Mouse (Mus musculus): ENCODE measurements around the gene Nfrkb. TPM values are rescaled to one million over a fixed set of nuclear protein-coding genes. Genes with fewer than 3 reads are reported as not detected.

Nfrkb gene
- polyA plus RNA-seq, 1 experiment, result 7.8 TPM

DNA sequence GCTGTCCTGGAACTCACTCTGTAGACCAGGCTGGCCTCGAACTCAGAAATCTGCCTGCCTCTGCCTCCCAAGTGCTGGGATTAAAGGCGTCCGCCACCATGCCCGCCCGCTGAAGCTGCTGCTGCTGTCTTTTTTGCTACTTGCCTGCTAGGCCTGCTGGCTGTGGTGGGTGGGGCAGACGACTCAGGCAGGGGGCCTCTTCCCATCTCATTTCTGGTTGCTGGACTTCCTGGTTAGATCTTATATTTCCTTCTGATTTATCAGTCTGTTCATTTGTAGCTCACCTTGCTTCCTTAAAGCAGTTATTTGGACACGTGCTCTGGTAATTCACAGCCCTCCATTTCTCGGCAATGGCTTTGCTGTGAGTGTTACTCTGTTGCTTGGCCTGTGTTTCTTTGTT, 49.4 kb downstream of the Nfrkb start:
- TF ChIP-seq USF1 (IDR thresholded peaks at IDR 0.05; ENCODE audit: low read depth) (no peak), CEBPB (IDR thresholded peaks at IDR 0.05; ENCODE audit: insufficient read depth, poor library complexity, severe bottlenecking) (no peak), POLR2AphosphoS2 (IDR thresholded peaks at IDR 0.05; ENCODE audit: insufficient read length, low read depth) (no peak), TCF3 (IDR thresholded peaks at IDR 0.05; ENCODE audit: insufficient read length, low read depth) (no peak), POLR2A (IDR thresholded peaks at IDR 0.05; ENCODE audit: insufficient read length, low read depth) (no peak), MAX (IDR thresholded peaks at IDR 0.05; ENCODE audit: low read depth) (no peak), TCF12 (IDR thresholded peaks at IDR 0.05; ENCODE audit: insufficient read depth, poor library complexity, severe bottlenecking) (no peak), MYOD1 (IDR thresholded peaks at IDR 0.05; ENCODE audit: control insufficient read depth in 1 of 3, insufficient read length in 2 of 3, low read depth in 2 of 3) (no peak), SRF (IDR thresholded peaks at IDR 0.05; ENCODE audit: control insufficient read depth, insufficient read length, low read depth) (no peak), E2F4 (IDR thresholded peaks at IDR 0.05; ENCODE audit: insufficient read depth) (no peak), REST (IDR thresholded peaks at IDR 0.05; ENCODE audit: insufficient read depth, insufficient read length) (no peak), MYOG (IDR thresholded peaks at IDR 0.05; ENCODE audit: control insufficient read depth in 1 of 3, insufficient read depth in 1 of 3, insufficient read length in 2 of 3, low read depth in 2 of 3) (no peak)
- H3ac ChIP-seq (ENCODE audit: control insufficient read depth, insufficient read length), result no peak overlapping the region
- no peak overlapping the region for H3K4me2 ChIP-seq (ENCODE audit: low read depth)
- H3K79me2 ChIP-seq (ENCODE audit: control insufficient read depth, insufficient read depth), result no peaks in the 10 kb centered on the region
- H3K36me3 ChIP-seq (ENCODE audit: control insufficient read depth, insufficient read depth), result no peaks in the 10 kb centered on the region
- H3K27me3 ChIP-seq (ENCODE audit: control insufficient read depth, insufficient read depth, insufficient read length), result no peaks in the 10 kb centered on the region
- H3K4me3 ChIP-seq, result no peak overlapping the region

DNA sequence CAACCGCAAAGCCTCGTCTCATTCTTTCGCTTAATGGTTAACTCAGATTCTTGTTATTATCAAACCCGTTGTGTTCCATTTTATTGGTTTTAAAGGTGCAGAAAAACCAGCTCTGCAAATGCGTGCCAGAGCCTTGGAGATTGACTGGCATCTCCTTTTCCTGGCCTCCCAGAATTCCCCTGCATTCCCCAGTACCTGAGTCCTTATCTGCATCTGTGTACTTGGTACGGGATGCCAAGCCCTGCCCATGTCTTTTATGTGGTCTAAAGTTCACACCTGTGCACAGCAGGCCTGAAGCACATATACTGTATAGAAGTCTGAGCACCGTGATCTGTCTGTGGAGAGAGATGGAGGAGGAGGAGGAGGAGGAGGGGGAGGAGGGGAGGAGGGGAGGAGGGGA, 51.9 kb downstream of the Nfrkb start:
- Histone ChIP-seq H3K4me3 (no peak overlapping the region), H3K36me3 (ENCODE audit: control insufficient read depth, insufficient read depth) (no peaks in the 10 kb centered on the region), H3K4me2 (ENCODE audit: low read depth) (no peak overlapping the region), H3K27me3 (ENCODE audit: control insufficient read depth, insufficient read depth, insufficient read length) (no peaks in the 10 kb centered on the region), H3ac (ENCODE audit: control insufficient read depth, insufficient read length) (no peak overlapping the region), H3K79me2 (ENCODE audit: control insufficient read depth, insufficient read depth) (no peaks in the 10 kb centered on the region)
- TF ChIP-seq SRF (IDR thresholded peaks at IDR 0.05; ENCODE audit: control insufficient read depth, insufficient read length, low read depth) (no peak), CEBPB (IDR thresholded peaks at IDR 0.05; ENCODE audit: insufficient read depth, poor library complexity, severe bottlenecking) (no peak), POLR2AphosphoS2 (IDR thresholded peaks at IDR 0.05; ENCODE audit: insufficient read length, low read depth) (no peak), E2F4 (IDR thresholded peaks at IDR 0.05; ENCODE audit: insufficient read depth) (no peak), REST (IDR thresholded peaks at IDR 0.05; ENCODE audit: insufficient read depth, insufficient read length) (no peak), USF1 (IDR thresholded peaks at IDR 0.05; ENCODE audit: low read depth) (no peak), TCF3 (IDR thresholded peaks at IDR 0.05; ENCODE audit: insufficient read length, low read depth) (no peak), MYOG (IDR thresholded peaks at IDR 0.05; ENCODE audit: control insufficient read depth in 1 of 3, insufficient read depth in 1 of 3, insufficient read length in 2 of 3, low read depth in 2 of 3) (no peak), POLR2A (IDR thresholded peaks at IDR 0.05; ENCODE audit: insufficient read length, low read depth) (no peak), MAX (IDR thresholded peaks at IDR 0.05; ENCODE audit: low read depth) (no peak), MYOD1 (IDR thresholded peaks at IDR 0.05; ENCODE audit: control insufficient read depth in 1 of 3, insufficient read length in 2 of 3, low read depth in 2 of 3) (no peak), TCF12 (IDR thresholded peaks at IDR 0.05; ENCODE audit: insufficient read depth, poor library complexity, severe bottlenecking) (no peak)

DNA sequence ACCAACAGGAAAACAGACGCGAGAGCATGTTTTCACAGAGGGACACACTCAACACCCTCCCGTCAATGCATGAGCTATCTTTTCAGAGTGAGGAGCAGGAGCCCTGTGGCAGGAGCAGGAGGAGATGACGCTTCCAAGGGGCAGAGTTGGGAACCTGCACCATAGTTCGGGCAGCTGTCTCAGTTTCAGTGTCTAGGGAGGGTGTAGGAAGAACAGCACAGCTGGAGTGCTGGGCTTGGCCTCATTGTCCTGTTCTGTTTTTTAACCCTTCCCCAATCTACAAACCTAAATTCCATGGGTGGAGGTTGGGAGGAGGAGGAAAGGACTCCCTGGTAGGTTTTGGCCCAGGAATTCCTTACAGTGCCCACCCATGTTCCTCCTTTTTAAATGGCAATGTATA, 52.8 kb downstream of the Nfrkb start:
- no peak overlapping the region for H3ac ChIP-seq (ENCODE audit: control insufficient read depth, insufficient read length)

DNA sequence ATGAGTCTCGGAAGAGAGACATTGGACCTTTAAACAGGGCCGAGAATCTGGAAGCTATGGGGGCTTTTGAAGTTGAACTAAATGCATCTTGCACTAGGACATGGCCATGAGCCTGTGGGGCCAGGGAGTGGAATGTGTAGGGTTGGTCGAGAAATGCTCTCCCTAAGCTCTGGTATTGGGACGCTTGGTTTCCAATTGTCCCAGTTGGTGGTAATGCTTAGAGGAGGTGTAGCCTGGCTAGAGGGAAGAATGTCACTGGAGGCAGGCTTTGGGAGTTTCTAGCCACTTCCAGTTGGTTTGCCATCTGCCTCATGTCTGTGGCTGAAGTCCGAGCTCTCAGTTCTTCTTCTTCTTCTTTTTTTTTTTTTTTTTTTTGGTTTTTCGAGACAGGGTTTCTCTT, 53.3 kb downstream of the Nfrkb start:
- H3K36me3 ChIP-seq (ENCODE audit: control insufficient read depth, insufficient read depth), result no peaks in the 10 kb centered on the region
- no peak overlapping the region for H3K4me3 ChIP-seq
- no peaks in the 10 kb centered on the region for H3K27me3 ChIP-seq (ENCODE audit: control insufficient read depth, insufficient read depth, insufficient read length)
- H3K4me2 ChIP-seq (ENCODE audit: low read depth), result no peak overlapping the region
- H3ac ChIP-seq (ENCODE audit: control insufficient read depth, insufficient read length), result no peak overlapping the region
- H3K79me2 ChIP-seq (ENCODE audit: control insufficient read depth, insufficient read depth), result no peaks in the 10 kb centered on the region
- TF ChIP-seq MYOG (IDR thresholded peaks at IDR 0.05; ENCODE audit: control insufficient read depth in 1 of 3, insufficient read depth in 1 of 3, insufficient read length in 2 of 3, low read depth in 2 of 3) (no peak), SRF (IDR thresholded peaks at IDR 0.05; ENCODE audit: control insufficient read depth, insufficient read length, low read depth) (no peak)

More for the DNA sequence above, 52.8 kb downstream of the Nfrkb start:
- TF ChIP-seq MYOD1 (IDR thresholded peaks at IDR 0.05; ENCODE audit: control insufficient read depth in 1 of 3, insufficient read length in 2 of 3, low read depth in 2 of 3), result no peak
- TF ChIP-seq REST (IDR thresholded peaks at IDR 0.05; ENCODE audit: insufficient read depth, insufficient read length), result no peak
- no peak for TF ChIP-seq E2F4 (IDR thresholded peaks at IDR 0.05; ENCODE audit: insufficient read depth)
- TF ChIP-seq SRF (IDR thresholded peaks at IDR 0.05; ENCODE audit: control insufficient read depth, insufficient read length, low read depth), result no peak
- TF ChIP-seq MAX (IDR thresholded peaks at IDR 0.05; ENCODE audit: low read depth), result no peak
- TF ChIP-seq POLR2AphosphoS2 (IDR thresholded peaks at IDR 0.05; ENCODE audit: insufficient read length, low read depth), result no peak
- no peak for TF ChIP-seq CEBPB (IDR thresholded peaks at IDR 0.05; ENCODE audit: insufficient read depth, poor library complexity, severe bottlenecking)
- no peak for TF ChIP-seq TCF3 (IDR thresholded peaks at IDR 0.05; ENCODE audit: insufficient read length, low read depth)
- no peak for TF ChIP-seq POLR2A (IDR thresholded peaks at IDR 0.05; ENCODE audit: insufficient read length, low read depth)
- TF ChIP-seq TCF12 (IDR thresholded peaks at IDR 0.05; ENCODE audit: insufficient read depth, poor library complexity, severe bottlenecking), result no peak
- no peak for TF ChIP-seq USF1 (IDR thresholded peaks at IDR 0.05; ENCODE audit: low read depth)
- TF ChIP-seq MYOG (IDR thresholded peaks at IDR 0.05; ENCODE audit: control insufficient read depth in 1 of 3, insufficient read depth in 1 of 3, insufficient read length in 2 of 3, low read depth in 2 of 3), result no peak
- no peaks in the 10 kb centered on the region for H3K79me2 ChIP-seq (ENCODE audit: control insufficient read depth, insufficient read depth)
- H3K27me3 ChIP-seq (ENCODE audit: control insufficient read depth, insufficient read depth, insufficient read length), result no peaks in the 10 kb centered on the region
- no peak overlapping the region for H3K4me3 ChIP-seq
- no peak overlapping the region for H3K4me2 ChIP-seq (ENCODE audit: low read depth)
- H3K36me3 ChIP-seq (ENCODE audit: control insufficient read depth, insufficient read depth), result no peaks in the 10 kb centered on the region

DNA sequence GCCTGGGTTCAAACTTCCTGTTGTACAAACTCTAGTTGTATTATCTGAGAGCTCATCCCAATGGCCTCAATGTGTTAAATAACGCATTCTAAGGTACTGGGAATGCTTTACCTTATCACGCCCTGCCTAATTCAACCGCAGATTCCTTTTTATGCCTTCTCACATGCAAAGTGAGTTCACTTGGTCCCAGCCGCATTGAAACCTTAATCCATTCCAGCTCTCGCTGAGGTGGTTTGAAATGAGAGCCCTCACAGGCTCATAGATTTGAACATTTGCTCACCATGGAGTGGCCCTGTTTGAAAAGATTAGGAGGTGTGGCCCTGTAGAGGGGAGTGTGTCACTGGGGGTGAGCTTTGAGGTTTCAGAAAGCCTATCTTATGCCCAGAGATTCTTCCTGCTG, 54.4 kb downstream of the Nfrkb start:
- Histone ChIP-seq H3K79me2 (ENCODE audit: control insufficient read depth, insufficient read depth) (no peaks in the 10 kb centered on the region), H3K4me2 (ENCODE audit: low read depth) (no peak overlapping the region), H3K27me3 (ENCODE audit: control insufficient read depth, insufficient read depth, insufficient read length) (no peaks in the 10 kb centered on the region), H3K36me3 (ENCODE audit: control insufficient read depth, insufficient read depth) (no peaks in the 10 kb centered on the region), H3ac (ENCODE audit: control insufficient read depth, insufficient read length) (no peak overlapping the region), H3K4me3 (no peak overlapping the region)
- TF ChIP-seq SRF (IDR thresholded peaks at IDR 0.05; ENCODE audit: control insufficient read depth, insufficient read length, low read depth) (no peak), POLR2AphosphoS2 (IDR thresholded peaks at IDR 0.05; ENCODE audit: insufficient read length, low read depth) (no peak), MYOG (IDR thresholded peaks at IDR 0.05; ENCODE audit: control insufficient read depth in 1 of 3, insufficient read depth in 1 of 3, insufficient read length in 2 of 3, low read depth in 2 of 3) (no peak), TCF3 (IDR thresholded peaks at IDR 0.05; ENCODE audit: insufficient read length, low read depth) (no peak), USF1 (IDR thresholded peaks at IDR 0.05; ENCODE audit: low read depth) (no peak), MAX (IDR thresholded peaks at IDR 0.05; ENCODE audit: low read depth) (no peak), REST (IDR thresholded peaks at IDR 0.05; ENCODE audit: insufficient read depth, insufficient read length) (no peak), POLR2A (IDR thresholded peaks at IDR 0.05; ENCODE audit: insufficient read length, low read depth) (no peak), E2F4 (IDR thresholded peaks at IDR 0.05; ENCODE audit: insufficient read depth) (no peak), MYOD1 (IDR thresholded peaks at IDR 0.05; ENCODE audit: control insufficient read depth in 1 of 3, insufficient read length in 2 of 3, low read depth in 2 of 3) (no peak), TCF12 (IDR thresholded peaks at IDR 0.05; ENCODE audit: insufficient read depth, poor library complexity, severe bottlenecking) (no peak), CEBPB (IDR thresholded peaks at IDR 0.05; ENCODE audit: insufficient read depth, poor library complexity, severe bottlenecking) (no peak)

All from myocyte (in vitro differentiated cells).